Mouse (Mus musculus) cortical plate, adult 2 months (tissue): ENCODE measurements at regions not wholly inside any gene's neighbourhood (a gene's known extent, or its start where the extent isn't known, plus 50 kb on each side); places are given as distances from the start of the nearest gene placed in this dataset.

Experiments
- H3K27ac ChIP-seq: fragments of 200-500 bp; 2 replicates; pipeline ENCODE4 v1.5.1; 2012; ENCODE audit warnings: low read length, control low read depth, inconsistent platforms; ENCODE audit not compliant: insufficient read depth
- H3K4me1 ChIP-seq: fragments of 200-500 bp; 2 replicates; pipeline ENCODE4 v1.6.1; 2011; ENCODE audit warnings: low read length; ENCODE audit not compliant: control insufficient read depth, insufficient read depth
- H3K4me3 ChIP-seq: fragments of 200-500 bp; 2 replicates; pipeline ENCODE4 v1.5.1; 2011; ENCODE audit warnings: mild to moderate bottlenecking, low read length, control low read depth; ENCODE audit not compliant: insufficient read depth
- CTCF ChIP-seq: fragments of 200-500 bp; IDR thresholded peaks from 2 replicates; pipeline ENCODE4 v1.5.1; 2011; ENCODE audit warnings: mild to moderate bottlenecking, control low read depth, low read length; ENCODE audit not compliant: insufficient read depth; ENCODE audit errors: extremely low read depth
- POLR2A ChIP-seq: fragments of 200-500 bp; IDR thresholded peaks from 2 replicates; pipeline ENCODE4 v1.6.1; 2011; ENCODE audit warnings: mild to moderate bottlenecking, low read length, control low read depth; ENCODE audit not compliant: insufficient read depth; ENCODE audit errors: extremely low read depth

- TF ChIP-seq POLR2A: no peak
- TF ChIP-seq CTCF: no peak
- no peaks in the 10 kb centered on the region for H3K4me1 ChIP-seq
- no peak overlapping the region for H3K4me3 ChIP-seq
- no peak overlapping the region for H3K27ac ChIP-seq
Measured at GRCm38 (mm10) chr8:89316566-89317175, 272.7 kb upstream of the Sall1 start.

- TF ChIP-seq POLR2A (no peak), CTCF (no peak)
- H3K27ac ChIP-seq: no peak overlapping the region
- no peak overlapping the region for H3K4me3 ChIP-seq
- H3K4me1 ChIP-seq: no peaks in the 10 kb centered on the region
Measured at GRCm38 (mm10) chr8:89314907-89315306, 270.9 kb upstream of the Sall1 start.

- no peaks in the 10 kb centered on the region for H3K4me1 ChIP-seq
- TF ChIP-seq CTCF (no peak), POLR2A (no peak)
- no peak overlapping the region for H3K4me3 ChIP-seq
- H3K27ac ChIP-seq: no peak overlapping the region
Measured at GRCm38 (mm10) chr8:89310696-89311214, 266.8 kb upstream of the Sall1 start.

DNA sequence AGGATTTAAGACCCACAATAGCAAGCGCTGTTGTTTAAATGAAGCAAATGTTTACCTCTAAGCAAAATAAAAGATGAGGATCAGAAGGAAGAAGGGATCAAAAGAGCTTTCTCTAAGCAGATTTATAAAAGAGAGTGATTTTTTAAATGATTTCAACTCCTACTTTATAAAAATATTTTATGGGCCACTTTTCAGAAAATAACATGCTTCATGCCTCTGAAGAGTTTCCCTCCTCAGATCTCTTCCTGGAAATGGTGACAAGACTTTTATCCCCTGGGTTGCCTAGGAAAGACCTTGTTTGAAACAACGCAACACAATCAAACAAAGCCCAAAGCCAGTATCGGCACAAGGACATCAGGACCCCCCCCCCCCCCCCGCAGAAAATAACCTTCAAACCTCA, 265.6 kb upstream of the Sall1 start:
- Histone ChIP-seq H3K4me1 (no peaks in the 10 kb centered on the region), H3K27ac (no peak overlapping the region), H3K4me3 (no peak overlapping the region)
- no peak for TF ChIP-seq CTCF
- TF ChIP-seq POLR2A: no peak

GRCm38 (mm10) chr8:89308950-89309349, 265.0 kb upstream of the Sall1 start:
- Histone ChIP-seq H3K4me1 (no peaks in the 10 kb centered on the region), H3K4me3 (no peak overlapping the region), H3K27ac (no peak overlapping the region)
- TF ChIP-seq POLR2A (no peak), CTCF (no peak)

DNA sequence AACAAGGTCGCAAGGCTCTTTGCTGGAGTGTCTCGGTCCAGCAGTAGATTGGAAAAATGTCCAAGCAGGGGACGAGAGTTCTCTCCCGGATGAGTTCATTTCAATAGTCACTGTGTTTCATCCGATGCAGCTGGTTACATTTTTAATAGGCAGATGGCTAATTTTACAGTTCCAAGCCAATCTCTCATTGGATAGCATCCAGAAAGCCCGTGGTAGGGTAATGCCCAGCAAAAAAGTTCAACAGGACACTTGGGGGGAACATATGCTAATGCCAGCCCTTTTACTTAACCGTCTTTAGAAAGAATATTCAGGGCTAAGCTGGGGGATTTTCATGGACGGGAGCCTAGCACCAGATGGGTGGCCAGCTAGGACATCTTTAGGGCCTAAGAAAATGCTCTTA, 264.6 kb upstream of the Sall1 start:
- no peak overlapping the region for H3K27ac ChIP-seq
- H3K4me3 ChIP-seq: no peak overlapping the region
- no peak for TF ChIP-seq POLR2A
- no peak for TF ChIP-seq CTCF
- no peaks in the 10 kb centered on the region for H3K4me1 ChIP-seq

DNA sequence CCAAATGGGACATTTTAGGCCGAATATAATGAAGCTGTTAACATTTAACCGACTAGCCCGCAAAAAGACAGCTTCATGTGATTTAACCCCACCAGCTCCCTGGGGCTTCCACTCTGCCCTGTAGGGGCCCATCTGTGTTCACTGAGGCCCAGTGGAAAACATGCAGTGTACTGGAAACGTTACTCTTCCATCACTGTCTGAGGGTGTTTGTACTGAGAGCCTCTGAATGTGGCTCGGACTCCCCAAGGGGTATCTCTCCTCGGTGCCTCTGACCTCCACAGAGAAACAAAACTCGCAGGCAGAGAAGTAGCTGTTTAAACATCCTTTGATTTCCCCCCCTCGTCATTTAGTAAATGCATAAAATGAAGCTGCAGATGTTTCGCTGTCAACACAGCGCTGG, 263.6 kb upstream of the Sall1 start:
- no peak overlapping the region for H3K27ac ChIP-seq

DNA sequence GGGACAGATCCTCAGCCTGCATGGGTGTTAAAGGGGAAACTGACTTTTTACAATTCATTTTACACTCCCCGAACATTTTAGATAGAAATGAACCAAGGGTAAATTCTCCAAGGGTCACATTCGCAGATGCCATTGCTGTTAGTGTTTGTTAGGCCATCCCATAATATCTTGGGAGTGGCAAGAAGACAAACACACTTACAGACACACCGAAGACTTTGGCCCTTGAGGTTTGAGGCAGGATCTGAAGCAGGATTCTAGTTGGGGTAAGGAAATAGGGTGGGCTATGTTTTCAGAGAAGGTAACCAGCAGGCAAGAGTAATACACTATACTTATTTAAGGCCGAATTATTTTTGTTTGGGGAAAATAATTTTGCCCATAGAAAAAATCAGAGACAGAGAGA, 263.1 kb upstream of the Sall1 start:
- no peak for TF ChIP-seq CTCF
- H3K27ac ChIP-seq: no peak overlapping the region
- H3K4me1 ChIP-seq: no peaks in the 10 kb centered on the region
- H3K4me3 ChIP-seq: no peak overlapping the region

More for the DNA sequence above, 263.6 kb upstream of the Sall1 start:
- Histone ChIP-seq H3K4me3 (no peak overlapping the region), H3K4me1 (no peaks in the 10 kb centered on the region)
- TF ChIP-seq CTCF (no peak), POLR2A (no peak)

DNA sequence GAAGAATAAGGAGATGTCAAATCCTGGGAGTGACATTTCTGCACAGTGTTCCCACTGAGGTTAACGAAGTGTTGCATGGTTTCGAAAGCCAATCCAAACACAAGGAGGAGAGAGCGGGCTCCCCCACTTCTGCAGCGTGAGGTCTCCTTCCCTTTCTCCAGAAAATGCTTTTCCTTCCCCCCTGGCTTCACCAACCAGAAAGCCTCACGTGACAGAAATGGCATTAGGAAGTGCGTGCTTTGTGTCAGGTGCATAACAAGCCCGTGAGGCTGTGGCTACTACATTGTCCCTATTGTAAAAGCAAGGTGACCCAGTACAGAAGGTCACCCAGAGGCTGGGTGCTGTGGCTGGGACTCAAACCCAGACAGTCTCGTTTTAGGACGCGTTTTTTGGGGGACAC, 260.2 kb upstream of the Sall1 start:
- TF ChIP-seq CTCF (no peak), POLR2A (no peak)
- Histone ChIP-seq H3K27ac (no peak overlapping the region), H3K4me1 (no peaks in the 10 kb centered on the region), H3K4me3 (no peak overlapping the region)

DNA sequence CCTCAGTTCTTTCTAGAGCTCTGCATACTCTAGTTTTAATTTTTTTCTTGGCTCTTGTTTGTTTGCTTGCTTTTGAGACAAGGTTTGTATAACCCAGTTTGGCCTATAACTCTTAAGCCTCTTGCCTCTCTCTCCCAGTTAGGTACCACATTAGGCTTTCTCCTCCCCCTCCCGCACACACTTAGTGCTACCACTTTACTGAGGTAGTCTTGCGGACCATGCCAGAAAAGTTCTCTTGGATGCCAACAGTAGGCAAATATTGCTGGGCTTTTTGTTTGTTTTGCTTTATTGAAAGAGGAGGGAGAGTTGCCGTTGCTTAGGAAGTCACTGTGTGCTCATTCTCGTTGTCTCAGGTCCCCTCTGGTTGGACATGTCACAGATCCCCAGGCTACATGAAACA, 259.4 kb upstream of the Sall1 start:
- TF ChIP-seq POLR2A (no peak), CTCF (no peak)
- Histone ChIP-seq H3K4me3 (no peak overlapping the region), H3K27ac (no peak overlapping the region), H3K4me1 (no peaks in the 10 kb centered on the region)
